Mouse (Mus musculus) urinary bladder, postnatal 4 days (tissue): ENCODE measurements around the gene Rab9b.

Experiments
- DNase-seq, 2 experiments: peaks; one replicate each; pipeline ENCODE4 v3.0.0; 2021 to 2022; ENCODE audit warnings: low spot score in 2 of 2

Rab9b gene

DNA sequence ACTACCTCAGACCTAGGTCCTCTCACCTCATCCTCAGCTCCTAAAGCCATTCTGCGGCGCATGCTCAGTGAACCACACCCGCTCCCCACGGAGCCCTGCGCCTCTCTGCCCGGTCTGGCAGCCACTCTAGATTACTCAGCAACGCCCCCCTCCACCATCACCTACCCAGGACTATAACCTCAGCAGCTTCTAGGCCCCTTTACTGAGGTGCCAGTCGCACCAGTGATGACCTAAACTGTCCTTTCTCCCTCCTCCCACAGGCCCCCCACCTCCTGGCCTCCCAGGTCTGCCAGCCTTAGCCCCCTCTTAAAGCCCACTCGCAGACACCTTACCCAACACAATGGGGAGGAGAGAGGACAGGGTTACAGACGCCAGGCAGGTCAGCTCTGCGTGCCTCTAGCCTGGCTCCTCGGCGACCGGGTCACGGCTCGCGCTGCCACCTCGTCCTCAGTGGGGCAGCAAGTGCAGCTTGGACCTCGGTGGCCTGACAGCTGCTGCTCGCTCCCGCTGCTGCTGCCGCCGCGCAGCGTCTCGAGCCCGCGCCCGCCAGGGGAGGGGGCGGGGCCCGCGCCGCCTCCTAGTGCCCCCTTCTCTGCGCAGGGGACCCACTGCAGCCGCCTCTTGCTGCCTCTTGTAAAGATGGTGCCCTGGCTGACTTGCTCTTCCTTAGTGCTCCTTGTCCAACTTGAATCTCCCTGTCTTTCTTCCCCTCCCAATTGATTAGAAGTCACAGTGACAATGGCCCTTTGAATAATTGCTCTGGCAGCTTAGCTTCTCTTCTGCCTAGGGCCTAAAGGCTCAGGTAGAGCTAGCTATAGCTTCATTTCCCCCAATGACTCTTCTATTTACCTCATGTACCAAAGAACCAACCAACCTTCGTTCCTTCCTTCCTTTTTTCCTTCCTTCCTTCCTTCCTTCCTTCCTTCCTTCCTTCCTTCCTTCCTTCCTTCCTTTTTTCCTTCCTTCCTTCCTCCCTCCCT lies at the start of gene Rab9b:
Rab9b (minus strand) TSS at position 695 of the 980 bp plus-strand sequence.
- DNase-seq, result no peak

GRCm38 (mm10) chrX:136904369-136904768 lies 35.8 kb upstream of the Rab9b start:
- DNase-seq, result no peak

DNA sequence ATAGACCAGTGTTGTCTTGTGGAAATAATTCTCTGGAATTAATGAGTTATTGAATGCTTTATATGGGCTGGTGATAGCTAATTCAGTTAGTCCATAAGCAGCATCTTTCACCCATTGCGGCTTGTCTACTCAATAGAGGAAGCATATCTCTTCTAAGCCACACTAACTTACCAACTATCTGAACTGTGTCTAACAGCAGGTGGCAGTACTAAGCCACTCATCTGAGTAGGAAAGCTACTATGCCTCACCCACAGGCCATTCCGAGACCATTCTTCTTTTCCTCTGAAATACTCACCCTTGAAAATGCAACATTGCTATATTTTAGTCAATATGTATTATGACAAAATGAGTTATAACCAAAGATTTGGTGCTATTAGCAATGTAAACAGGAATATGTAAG lies 27.2 kb upstream of the Rab9b start:
- DNase-seq, result no peak

DNA sequence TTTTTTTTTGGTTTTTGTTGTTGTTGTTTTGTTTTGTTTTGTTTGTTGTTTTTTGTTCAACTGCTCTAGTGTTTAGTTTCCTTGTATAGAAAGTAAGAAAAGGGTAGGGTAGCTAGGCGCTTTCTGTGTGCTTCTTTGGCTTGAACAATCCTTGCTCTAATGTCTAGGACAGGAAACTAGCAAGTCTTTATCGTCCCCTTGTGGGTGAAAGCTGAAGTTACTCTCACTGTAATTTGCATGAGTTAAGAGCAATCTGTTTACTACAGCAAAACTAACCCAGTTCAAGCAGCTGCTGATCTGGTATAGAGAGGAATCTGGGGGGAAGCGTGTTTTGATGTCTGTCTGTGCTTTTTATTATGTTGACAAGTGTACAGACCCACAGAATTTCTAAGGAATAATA lies 18.3 kb downstream of the Rab9b start:
- DNase-seq, result no peak

- no peak for DNase-seq
Observed at GRCm38 (mm10) chrX:136828610-136829009, 39.9 kb downstream of the Rab9b start.

- DNase-seq, result no peak
Observed at GRCm38 (mm10) chrX:136825016-136825415, 43.5 kb downstream of the Rab9b start.

DNA sequence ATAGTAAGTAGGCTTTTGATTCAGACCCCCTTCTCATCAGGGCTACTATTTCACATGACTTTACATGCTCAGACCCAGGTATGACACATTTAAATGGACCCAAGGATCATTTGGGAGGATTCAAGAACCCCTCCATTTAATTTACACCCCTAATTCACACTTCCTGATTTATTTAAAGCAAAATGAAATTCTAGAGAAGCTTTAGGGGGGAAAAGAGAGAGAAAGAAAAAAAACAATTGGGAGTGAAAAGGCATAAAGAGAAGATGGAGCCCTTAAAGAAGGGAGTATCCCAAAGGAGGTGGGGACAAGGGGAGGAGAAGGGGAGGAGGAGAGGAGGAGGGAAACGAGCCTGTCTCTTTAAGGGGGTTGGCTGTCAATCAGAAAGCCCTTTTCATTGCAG lies 46.2 kb downstream of the Rab9b start, which contains the start of gene Plp1:
Plp1 (plus strand) TSS at position 301 of the 400 bp plus-strand sequence.
- no peak for DNase-seq

DNA sequence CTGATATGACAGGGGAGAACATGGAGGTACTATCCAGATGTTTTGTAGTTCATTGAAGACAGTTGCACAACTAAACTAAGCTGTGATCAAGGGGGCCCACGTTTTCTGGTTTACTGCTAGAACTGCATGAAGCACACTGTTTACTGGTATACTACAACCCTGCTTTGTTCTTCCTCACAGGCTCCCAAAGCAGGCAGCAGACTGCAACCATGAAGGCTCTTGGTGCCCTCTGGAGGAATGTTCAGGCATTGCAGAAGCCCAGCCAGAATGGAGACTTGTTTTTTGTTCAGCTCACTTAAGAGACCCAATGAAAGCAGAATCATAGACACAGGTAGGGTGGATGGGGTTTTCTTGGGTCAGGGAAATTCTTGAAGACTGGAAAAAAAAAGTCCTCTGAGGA lies 48.3 kb downstream of the Rab9b start:
- DNase-seq, result peak; percentile 43 to 66

DNA sequence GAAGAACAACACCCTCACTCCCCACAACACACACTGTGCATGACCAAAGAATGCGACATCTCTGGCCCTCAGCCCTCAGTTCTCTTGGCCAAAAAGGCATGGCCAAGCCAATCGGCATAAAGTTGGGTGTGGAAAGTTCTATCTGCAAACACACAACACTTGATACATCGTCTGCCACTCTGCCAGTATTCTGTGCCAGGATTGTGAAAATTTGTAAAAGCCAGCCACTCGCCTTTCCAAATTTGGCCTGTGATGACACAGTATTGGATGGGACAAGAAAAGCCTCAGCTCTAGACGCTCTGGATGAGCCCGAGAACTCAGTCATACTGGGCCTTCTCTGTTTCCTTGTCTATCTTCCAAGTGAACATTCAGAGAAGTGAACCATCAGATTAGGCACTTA lies 48.8 kb downstream of the Rab9b start:
- no peak for DNase-seq
